Mouse (Mus musculus): Measurements from ENCODE around the gene Il9r. TPM values are rescaled to one million over a fixed set of nuclear protein-coding genes. Genes with fewer than 3 reads are reported as not detected.

Il9r gene
- total and polyA plus RNA-seq, 3 experiments: 20.0 to 52.1 (median 47.5) TPM

Other genes with a start within 250 kb of the Il9r start
- not detected in 2 replicates for gene 4930524B15Rik, start 234.7 kb downstream of the Il9r start, total RNA-seq (2012; rRNA removed)
- gene 4930524B15Rik, start 234.7 kb downstream of the Il9r start, total RNA-seq (2014; rRNA removed): not detected in 2 replicates
- gene 4930524B15Rik, start 234.7 kb downstream of the Il9r start, polyA plus RNA-seq (2012; ENCODE audit: insufficient read length, low read depth): not detected in 2 replicates
- 1.4 and 2.8 TPM in 2 replicates for gene Nsg2, start 199.8 kb downstream of the Il9r start, total RNA-seq (2012; rRNA removed)
- 7.3 and 7.5 TPM in 2 replicates for gene Nsg2, start 199.8 kb downstream of the Il9r start, total RNA-seq (2014; rRNA removed)
- 7.4 and 7.6 TPM in 2 replicates for gene Nsg2, start 199.8 kb downstream of the Il9r start, polyA plus RNA-seq (2012; ENCODE audit: insufficient read length, low read depth)
- 113 and 123 TPM in 2 replicates for gene Snrnp25, start 5.1 kb upstream of the Il9r start, total RNA-seq (2012; rRNA removed)
- gene Snrnp25, start 5.1 kb upstream of the Il9r start, total RNA-seq (2014; rRNA removed): 162 and 208 TPM in 2 replicates
- gene Snrnp25, start 5.1 kb upstream of the Il9r start, polyA plus RNA-seq (2012; ENCODE audit: insufficient read length, low read depth): 106 and 131 TPM in 2 replicates
- 30.1 and 37.6 TPM in 2 replicates for gene Rhbdf1, start 22.0 kb upstream of the Il9r start, total RNA-seq (2012; rRNA removed)
- gene Rhbdf1, start 22.0 kb upstream of the Il9r start, total RNA-seq (2014; rRNA removed): 24.7 TPM in 2 replicates
- gene Rhbdf1, start 22.0 kb upstream of the Il9r start, polyA plus RNA-seq (2012; ENCODE audit: insufficient read length, low read depth): 27.2 and 34.2 TPM in 2 replicates
- 40.3 and 41.9 TPM in 2 replicates for gene Mpg, start 26.2 kb upstream of the Il9r start, total RNA-seq (2012; rRNA removed)
- 36.2 and 39.1 TPM in 2 replicates for gene Mpg, start 26.2 kb upstream of the Il9r start, total RNA-seq (2014; rRNA removed)
- 39.6 and 41.5 TPM in 2 replicates for gene Mpg, start 26.2 kb upstream of the Il9r start, polyA plus RNA-seq (2012; ENCODE audit: insufficient read length, low read depth)
- gene Nprl3, start 67.4 kb upstream of the Il9r start, total RNA-seq (2012; rRNA removed): 51.7 and 58.7 TPM in 2 replicates
- 43.1 and 47.9 TPM in 2 replicates for gene Nprl3, start 67.4 kb upstream of the Il9r start, total RNA-seq (2014; rRNA removed)
- gene Nprl3, start 67.4 kb upstream of the Il9r start, polyA plus RNA-seq (2012; ENCODE audit: insufficient read length, low read depth): 66.8 and 79.8 TPM in 2 replicates
- not detected in 2 replicates for gene Hba-x, start 76.1 kb upstream of the Il9r start, total RNA-seq (2012; rRNA removed)
- not detected in 2 replicates for gene Hba-x, start 76.1 kb upstream of the Il9r start, total RNA-seq (2014; rRNA removed)
- gene Hba-x, start 76.1 kb upstream of the Il9r start, polyA plus RNA-seq (2012; ENCODE audit: insufficient read length, low read depth): not detected in 2 replicates
- gene Hba-a1, start 83.2 kb upstream of the Il9r start, total RNA-seq (2012; rRNA removed): 1.9 and 4.9 TPM in 2 replicates
- 4.1 and 5.2 TPM in 2 replicates for gene Hba-a1, start 83.2 kb upstream of the Il9r start, total RNA-seq (2014; rRNA removed)
- gene Hba-a1, start 83.2 kb upstream of the Il9r start, polyA plus RNA-seq (2012; ENCODE audit: insufficient read length, low read depth): 3.3 and 4.7 TPM in 2 replicates
- not detected in 2 replicates for gene Hbq1b, start 86.7 kb upstream of the Il9r start, total RNA-seq (2012; rRNA removed)
- gene Hbq1b, start 86.7 kb upstream of the Il9r start, total RNA-seq (2014; rRNA removed): not detected in 2 replicates
- gene Hbq1b, start 86.7 kb upstream of the Il9r start, polyA plus RNA-seq (2012; ENCODE audit: insufficient read length, low read depth): not detected in 2 replicates
- gene Hba-a2, start 96.2 kb upstream of the Il9r start, total RNA-seq (2012; rRNA removed): 2.6 and 4.6 TPM in 2 replicates
- 2.9 and 3.1 TPM in 2 replicates for gene Hba-a2, start 96.2 kb upstream of the Il9r start, total RNA-seq (2014; rRNA removed)
- gene Hba-a2, start 96.2 kb upstream of the Il9r start, polyA plus RNA-seq (2012; ENCODE audit: insufficient read length, low read depth): 10.3 and 13.3 TPM in 2 replicates
- gene Hbq1a, start 99.8 kb upstream of the Il9r start, total RNA-seq (2012; rRNA removed): not detected in 2 replicates
- not detected in 2 replicates for gene Hbq1a, start 99.8 kb upstream of the Il9r start, total RNA-seq (2014; rRNA removed)
- not detected in 2 replicates for gene Hbq1a, start 99.8 kb upstream of the Il9r start, polyA plus RNA-seq (2012; ENCODE audit: insufficient read length, low read depth)
- gene Sh3pxd2b, start 147.5 kb upstream of the Il9r start, total RNA-seq (2012; rRNA removed): 5.3 and 6.7 TPM in 2 replicates
- gene Sh3pxd2b, start 147.5 kb upstream of the Il9r start, total RNA-seq (2014; rRNA removed): 1.7 and 2.4 TPM in 2 replicates
- gene Sh3pxd2b, start 147.5 kb upstream of the Il9r start, polyA plus RNA-seq (2012; ENCODE audit: insufficient read length, low read depth): 11.3 and 13.2 TPM in 2 replicates